Mouse (Mus musculus) stomach, postnatal 0 days (tissue): ENCODE data around the gene Rcan1. TPM values are rescaled to one million over a fixed set of nuclear protein-coding genes. Genes with fewer than 3 reads are reported as not detected.

Experiments used
- ATAC-seq: fragments of 200-750 bp; cut with Nextera tagmentation; 2 replicates; pipeline ENCODE4 v1.8.0; 2017; ENCODE audit not compliant: low FRiP score, low TSS enrichment
- DNase-seq: peaks from one replicate; pipeline ENCODE4 v3.0.0-alpha.2; 2016; ENCODE audit warnings: low spot score
- H3K27ac ChIP-seq: fragments of 300-500 bp; sonication (generic); replicated peaks from 2 replicates; pipeline ENCODE4 v1.5.1; 2014; ENCODE audit warnings: mild to moderate bottlenecking, control low read depth
- H3K27me3 ChIP-seq: fragments of 300-500 bp; sonication (generic); 2 replicates; pipeline ENCODE4 v1.6.1; 2014; ENCODE audit warnings: low read length; ENCODE audit not compliant: control insufficient read depth, insufficient read depth
- H3K36me3 ChIP-seq: fragments of 300-500 bp; sonication (generic); 2 replicates; pipeline ENCODE4 v1.6.1; 2014; ENCODE audit warnings: low read length, mixed read lengths; ENCODE audit not compliant: control insufficient read depth, insufficient read depth
- H3K4me1 ChIP-seq: fragments of 300-500 bp; sonication (generic); replicated peaks from 2 replicates; pipeline ENCODE4 v1.6.1; 2014; ENCODE audit warnings: antibody characterized with exemption; ENCODE audit not compliant: control insufficient read depth, insufficient read depth
- H3K4me2 ChIP-seq: fragments of 300-500 bp; sonication (generic); replicated peaks from 2 replicates; pipeline ENCODE4 v1.6.1; 2014; ENCODE audit warnings: low read depth, mild to moderate bottlenecking, control low read depth, moderate library complexity
- H3K4me3 ChIP-seq: fragments of 300-500 bp; sonication (generic); 2 replicates; pipeline ENCODE4 v1.5.1; 2014; ENCODE audit warnings: low read depth, low read length, control low read depth
- H3K9ac ChIP-seq: fragments of 300-500 bp; sonication (generic); 2 replicates; pipeline ENCODE4 v1.6.1; 2014; ENCODE audit warnings: mild to moderate bottlenecking, low read length, control low read depth, mixed read lengths
- H3K9me3 ChIP-seq: fragments of 300-500 bp; sonication (generic); 2 replicates; pipeline ENCODE4 v1.6.1; 2016; ENCODE audit warnings: low read length; ENCODE audit not compliant: control insufficient read depth
- CTCF ChIP-seq: IDR thresholded peaks from 2 replicates; pipeline ENCODE4 v1.5.1; 2016; ENCODE audit warnings: antibody characterized with exemption, low read depth, mild to moderate bottlenecking, moderate library complexity
- EP300 ChIP-seq: optimal IDR thresholded peaks from 2 replicates; pipeline ENCODE3; 2016; ENCODE audit warnings: antibody characterized with exemption
- WGBS: fragments of 180-500 bp; shearing (Covaris S2); extraction: QIAGEN DNeasy Blood & Tissue Kit; methylation state at CpG from one replicate; pipeline ENCODE4 v1.1.7; 2014; 5-methylcytosine and 5-hydroxymethylcytosine counted together
- polyA plus RNA-seq: library from polyadenylated mRNA; unstranded; fragments of >200 nt; fragmentation: Nextera tagmentation; extraction: Ambion mirVana; gene quantifications from 2 replicates; pipeline ENCODE4 v1.2.1, GENCODE M21; 2015

Gene Rcan1
- polyA plus RNA-seq, 1 experiment from 2014 or later: 24.8 TPM

DNA sequence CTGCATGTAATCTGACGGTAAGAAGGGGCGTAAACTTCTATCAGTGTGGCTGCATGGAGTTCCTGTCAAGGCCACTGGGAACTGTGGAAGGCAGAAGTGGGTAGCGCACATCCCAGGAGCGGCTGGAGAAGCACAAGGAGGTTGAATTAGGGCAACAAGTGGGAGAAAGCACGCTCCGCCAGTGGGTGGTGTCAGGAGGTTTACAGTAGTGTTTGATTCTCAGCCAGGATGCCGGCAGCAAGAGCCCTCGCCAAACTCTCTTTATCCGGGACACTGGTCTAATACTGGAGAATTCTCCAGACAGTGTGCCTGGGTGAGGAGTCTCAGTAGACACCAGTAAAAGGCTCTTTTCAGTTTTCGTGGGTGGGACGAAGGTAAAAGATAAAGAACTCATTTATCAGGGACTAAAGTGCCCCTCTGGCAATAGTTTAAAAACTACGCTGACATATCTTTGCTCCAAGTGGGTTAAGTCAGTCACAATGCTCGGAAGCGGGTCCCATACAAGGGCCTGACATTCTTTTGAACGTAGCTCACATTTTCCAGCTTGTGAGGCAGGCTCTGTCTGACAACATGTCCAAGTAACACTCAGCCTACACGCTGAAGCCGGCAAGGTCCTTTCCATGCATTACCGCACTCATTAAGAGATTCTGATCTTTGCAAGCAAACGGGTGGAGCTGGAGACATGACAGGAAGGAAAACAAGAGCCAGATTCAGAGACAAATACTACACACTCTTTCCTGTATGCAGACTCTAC lies 42.3 kb downstream of the Rcan1 start:
- peak; percentile 79 for ATAC-seq
- TF ChIP-seq EP300: no peak
- TF ChIP-seq CTCF: peak; percentile 45
- H3K9ac ChIP-seq: 0 out of 2 replicates have a peak overlapping the region, but pooled peaks have one; percentile 18

DNA sequence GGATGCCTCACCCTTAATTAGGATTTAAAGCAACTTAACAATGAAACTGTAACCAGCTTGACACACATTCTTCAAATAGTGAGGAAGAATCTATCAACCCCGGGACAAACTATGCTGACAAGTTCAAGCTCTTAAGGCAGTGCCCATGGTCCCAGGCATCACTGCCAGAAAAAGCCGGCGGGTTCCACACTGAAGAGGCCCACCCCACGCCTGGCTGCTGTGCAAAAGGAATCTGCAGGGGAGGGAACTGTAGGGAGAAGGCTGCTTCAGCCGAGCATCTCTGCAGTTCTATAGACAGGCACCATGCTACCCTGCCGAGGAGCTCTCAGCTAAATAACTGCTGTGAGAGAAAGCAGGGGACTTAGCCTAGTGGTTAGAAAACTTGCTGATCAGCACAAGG lies 44.0 kb downstream of the Rcan1 start:
- H3K36me3 ChIP-seq: no peaks in the 10 kb centered on the region
- 44% methylated on average over 6 of the region's 6 CpGs for WGBS

More for the DNA sequence above, 42.3 kb downstream of the Rcan1 start:
- peaks cover 4% of the 10 kb centered on the region for H3K4me1 ChIP-seq
- no peaks in the 10 kb centered on the region for H3K36me3 ChIP-seq
- DNase-seq: peak; percentile 48
- H3K27me3 ChIP-seq: no peaks in the 10 kb centered on the region
- H3K9me3 ChIP-seq: no peaks in the 10 kb centered on the region
- H3K4me2 ChIP-seq: peak overlapping the region; percentile 31
- peak overlapping the region; percentile 10; the same call in 1 of the 2 replicates for H3K4me3 ChIP-seq
- H3K27ac ChIP-seq: peak overlapping the region; percentile 78
- 15% methylated on average over 19 of the region's 19 CpGs for WGBS

GRCm38 (mm10) chr16:92425875-92426274 lies 44.8 kb downstream of the Rcan1 start:
- ATAC-seq: no peak
- Histone ChIP-seq H3K9me3 (no peaks in the 10 kb centered on the region), H3K4me2 (no peak overlapping the region), H3K27me3 (no peaks in the 10 kb centered on the region), H3K9ac (no peak overlapping the region), H3K4me1 (peaks cover 4% of the 10 kb centered on the region), H3K4me3 (no peak overlapping the region), H3K27ac (no peak overlapping the region), H3K36me3 (no peaks in the 10 kb centered on the region)
- 48% methylated on average over 11 of the region's 11 CpGs for WGBS
- peak; percentile 35 for DNase-seq
- TF ChIP-seq EP300: no peak
- TF ChIP-seq CTCF: no peak

More for the DNA sequence above, 44.0 kb downstream of the Rcan1 start:
- ATAC-seq (no peak), DNase-seq (no peak)
- Histone ChIP-seq H3K4me3 (no peak overlapping the region), H3K27ac (no peak overlapping the region; the same call in 1 of the 2 replicates), H3K9ac (no peak overlapping the region), H3K9me3 (no peaks in the 10 kb centered on the region), H3K4me2 (no peak overlapping the region), H3K27me3 (no peaks in the 10 kb centered on the region), H3K4me1 (peaks cover 4% of the 10 kb centered on the region)
- TF ChIP-seq EP300: no peak
- TF ChIP-seq CTCF: no peak

GRCm38 (mm10) chr16:92423363-92423762 lies 47.3 kb downstream of the Rcan1 start:
- Histone ChIP-seq H3K4me2 (no peak overlapping the region), H3K4me3 (no peak overlapping the region), H3K27me3 (no peaks in the 10 kb centered on the region), H3K27ac (no peak overlapping the region), H3K9me3 (no peaks in the 10 kb centered on the region), H3K36me3 (no peaks in the 10 kb centered on the region), H3K9ac (no peak overlapping the region), H3K4me1 (peaks cover 4% of the 10 kb centered on the region; the same call in 1 of the 2 replicates)
- 62% methylated on average over 10 of the region's 10 CpGs for WGBS
- TF ChIP-seq EP300 (no peak), CTCF (no peak)
- DNase-seq (no peak), ATAC-seq (no peak)

DNA sequence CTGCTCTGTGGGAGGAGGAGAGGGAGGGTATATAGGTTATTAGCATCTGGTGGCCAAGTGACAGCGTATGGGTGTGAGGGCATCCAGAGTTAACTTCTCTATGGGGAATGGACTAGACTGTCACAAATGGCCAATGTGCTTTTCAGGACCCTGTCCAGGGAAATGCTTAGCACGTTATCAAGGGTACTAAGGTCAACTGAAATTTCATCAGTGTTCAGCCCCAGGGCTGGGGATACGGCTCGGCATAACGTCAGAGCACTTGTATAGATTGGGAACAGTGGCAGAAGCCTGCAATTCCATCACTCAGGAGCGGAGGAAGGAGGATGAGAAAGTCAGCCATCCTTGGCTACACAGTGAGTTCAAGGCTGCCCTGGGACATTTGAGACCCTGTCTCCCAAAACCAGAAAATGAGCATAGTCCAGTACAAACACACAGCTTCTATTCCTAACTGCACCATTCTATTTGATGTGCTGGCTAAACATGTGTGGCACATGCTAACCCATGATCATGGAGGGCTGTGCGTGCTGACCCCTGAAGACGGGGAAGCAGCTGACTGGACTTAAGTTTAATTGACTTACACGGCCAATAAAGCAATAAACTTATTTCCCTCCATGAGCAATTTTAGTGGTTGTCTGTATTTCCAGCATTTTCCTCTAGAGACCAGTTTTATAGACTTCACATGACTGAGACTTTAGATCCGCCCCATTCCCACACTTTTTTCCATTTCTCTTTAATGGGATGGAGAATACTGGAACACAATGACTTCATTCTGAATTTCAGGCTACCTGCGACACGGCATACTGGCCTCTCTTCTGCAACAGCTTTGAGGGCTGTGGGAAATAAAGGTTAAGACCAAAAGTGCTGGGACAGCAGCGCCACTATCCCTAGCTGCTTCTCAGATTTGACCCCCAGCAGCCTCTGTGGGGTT lies 48.0 kb downstream of the Rcan1 start:
- ATAC-seq (no peak), DNase-seq (no peak)
- Histone ChIP-seq H3K9ac (no peak overlapping the region), H3K4me1 (no peaks in the 10 kb centered on the region; the same call in 1 of the 2 replicates), H3K27ac (no peak overlapping the region), H3K4me2 (no peak overlapping the region), H3K27me3 (no peaks in the 10 kb centered on the region), H3K36me3 (no peaks in the 10 kb centered on the region), H3K9me3 (no peaks in the 10 kb centered on the region), H3K4me3 (no peak overlapping the region)
- no peak for TF ChIP-seq EP300
- no peak for TF ChIP-seq CTCF
- 87% methylated on average over 13 of the region's 13 CpGs for WGBS
